Mouse (Mus musculus): Measurements from ENCODE around the gene 1110002E22Rik.
A peak's percentile ranks its signal among the peaks of the same experiment; 100 is the strongest.

The 1110002E22Rik gene

GRCm38 (mm10) chr3:138065930-138066329 lies 1.1 kb downstream of the 1110002E22Rik start:
- DNase-seq (ENCODE audit: low spot score): no peak

GRCm38 (mm10) chr3:138066348-138066856 lies 1.6 kb downstream of the 1110002E22Rik start:
- DNase-seq (ENCODE audit: low spot score): peak; percentile 40

GRCm38 (mm10) chr3:138067288-138067687 lies 2.4 kb downstream of the 1110002E22Rik start, which contains the start of gene Gm5105:
Gene Gm5105 (minus strand): TSS chr3:138067388.
- DNase-seq (ENCODE audit: low spot score): no peak

GRCm38 (mm10) chr3:138068103-138068502 lies 3.3 kb downstream of the 1110002E22Rik start:
- no peak for DNase-seq (ENCODE audit: low spot score)

- DNase-seq (ENCODE audit: low spot score): no peak
These were observed 5.1 kb downstream of the 1110002E22Rik start for GRCm38 (mm10) chr3:138069756-138070511.

- DNase-seq (ENCODE audit: low spot score): no peak
These were observed 6.2 kb downstream of the 1110002E22Rik start for GRCm38 (mm10) chr3:138071004-138071403.

GRCm38 (mm10) chr3:138071476-138072073 lies 6.7 kb downstream of the 1110002E22Rik start:
- DNase-seq (ENCODE audit: low spot score): no peak

GRCm38 (mm10) chr3:138074214-138074613 lies 9.4 kb downstream of the 1110002E22Rik start:
- no peak for DNase-seq (ENCODE audit: low spot score)

- DNase-seq (ENCODE audit: low spot score): no peak
These were observed 10.4 kb downstream of the 1110002E22Rik start for GRCm38 (mm10) chr3:138075209-138075608.

- DNase-seq (ENCODE audit: low spot score): no peak
These were observed 12.9 kb downstream of the 1110002E22Rik start for GRCm38 (mm10) chr3:138077476-138078340.

GRCm38 (mm10) chr3:138078701-138079100 lies 13.8 kb downstream of the 1110002E22Rik start:
- no peak for DNase-seq (ENCODE audit: low spot score)

GRCm38 (mm10) chr3:138083073-138083637 lies 18.3 kb downstream of the 1110002E22Rik start:
- DNase-seq (ENCODE audit: low spot score): no peak

- DNase-seq (ENCODE audit: low spot score): no peak
These were observed 19.0 kb downstream of the 1110002E22Rik start for GRCm38 (mm10) chr3:138083896-138084295.

- peak; percentile 72 for DNase-seq (ENCODE audit: low spot score)
These were observed 30.4 kb downstream of the 1110002E22Rik start for GRCm38 (mm10) chr3:138095301-138095700.

GRCm38 (mm10) chr3:138095718-138096117 lies 30.9 kb downstream of the 1110002E22Rik start:
- DNase-seq (ENCODE audit: low spot score): no peak

GRCm38 (mm10) chr3:138096263-138097028 lies 31.6 kb downstream of the 1110002E22Rik start:
- no peak for DNase-seq (ENCODE audit: low spot score)

- DNase-seq (ENCODE audit: low spot score): no peak
These were observed 32.9 kb downstream of the 1110002E22Rik start for GRCm38 (mm10) chr3:138097718-138098117.

GRCm38 (mm10) chr3:138101936-138102335 lies 37.1 kb downstream of the 1110002E22Rik start:
- no peak for DNase-seq (ENCODE audit: low spot score)

GRCm38 (mm10) chr3:138103690-138104089 lies 38.8 kb downstream of the 1110002E22Rik start:
- no peak for DNase-seq (ENCODE audit: low spot score)

- DNase-seq (ENCODE audit: low spot score): no peak
These were observed 40.2 kb downstream of the 1110002E22Rik start for GRCm38 (mm10) chr3:138105056-138105455.

- no peak for DNase-seq (ENCODE audit: low spot score)
These were observed 42.0 kb downstream of the 1110002E22Rik start for GRCm38 (mm10) chr3:138106887-138107286.

All from layer of hippocampus, adult 11-12 months (tissue).